Mouse (Mus musculus) cerebellum, adult 11 months (tissue): ENCODE results near the gene Cadps.

Experiments
- DNase-seq: peaks from one replicate; pipeline ENCODE4 v3.0.0; 2022

The Cadps gene

DNA sequence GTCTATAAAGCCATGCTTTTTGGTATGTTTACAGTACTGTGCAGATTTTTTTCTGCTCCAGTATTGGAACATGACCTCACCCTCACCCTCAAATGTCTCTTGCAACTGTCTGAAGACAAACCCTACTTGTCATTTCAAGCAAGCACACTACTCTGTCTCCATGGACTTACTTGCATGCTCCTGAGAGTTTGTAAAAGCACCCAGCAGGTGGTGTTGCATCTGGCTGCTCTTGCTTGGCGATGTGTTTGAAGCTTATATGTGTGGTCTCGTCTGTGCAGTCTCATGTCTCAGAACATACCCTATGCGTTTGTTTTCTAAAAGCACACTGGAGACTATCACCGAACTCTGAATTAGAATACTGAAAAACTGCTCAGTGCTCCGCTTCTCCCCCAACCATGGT is 241.2 kb downstream of the Cadps start:
- DNase-seq, result no peak

- DNase-seq, result no peak
Measured at GRCm38 (mm10) chr14:12580786-12581185, 242.1 kb downstream of the Cadps start.

- no peak for DNase-seq
Measured at GRCm38 (mm10) chr14:12578156-12578555, 244.7 kb downstream of the Cadps start.

DNA sequence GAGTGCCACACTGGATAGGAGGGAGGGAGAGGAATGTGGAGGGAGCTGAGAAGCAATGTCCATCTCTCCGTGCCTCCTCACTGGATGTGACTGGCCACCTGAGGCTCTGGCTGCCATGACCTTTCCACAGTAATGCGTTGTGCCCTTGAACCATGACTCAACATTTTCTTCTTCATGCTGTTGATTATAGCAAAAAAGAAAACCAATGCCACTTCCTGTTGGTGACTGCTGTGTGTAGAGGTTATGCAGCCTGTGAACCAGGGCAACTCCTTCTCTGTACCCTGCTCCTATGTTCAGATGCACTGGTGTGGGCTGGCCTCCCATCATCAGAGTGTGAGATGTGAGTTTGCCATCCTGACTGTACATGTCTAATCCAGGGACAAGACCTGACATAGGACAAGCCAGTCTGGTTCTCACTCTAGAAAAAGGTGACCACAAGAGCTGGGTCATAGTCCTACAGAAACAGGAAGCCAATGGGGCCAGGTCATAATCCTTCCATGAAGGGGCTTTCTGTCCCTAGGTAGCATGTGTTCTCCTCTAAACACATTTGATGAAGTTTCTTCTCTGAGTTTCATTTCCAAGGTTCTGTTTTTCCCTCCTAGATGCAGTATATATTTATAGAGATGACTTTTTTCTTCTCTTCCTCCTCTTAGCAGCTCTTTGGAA is 245.3 kb downstream of the Cadps start:
- no peak for DNase-seq

GRCm38 (mm10) chr14:12575105-12575504 is 247.8 kb downstream of the Cadps start:
- DNase-seq, result peak; percentile 17

GRCm38 (mm10) chr14:12574336-12574735 is 248.5 kb downstream of the Cadps start:
- no peak for DNase-seq

GRCm38 (mm10) chr14:12561730-12562129 is 261.1 kb downstream of the Cadps start:
- peak; percentile 38 for DNase-seq

DNA sequence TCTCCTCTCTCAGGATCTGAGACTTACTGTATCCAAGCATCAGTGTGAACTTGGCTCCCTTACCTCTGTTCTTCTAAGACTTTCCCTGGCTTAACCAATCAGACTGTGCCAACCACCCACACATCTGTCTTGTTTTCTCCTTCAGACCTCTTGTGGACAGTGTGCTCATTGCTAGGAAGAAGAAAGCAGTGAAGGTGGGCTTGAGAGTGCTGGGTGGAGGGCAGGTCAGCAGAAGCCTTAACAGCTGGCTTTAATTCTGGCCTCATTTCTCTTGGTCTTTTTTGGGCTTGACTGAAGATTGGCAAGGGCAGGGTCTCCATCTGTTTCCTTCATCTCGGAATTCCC is 262.7 kb downstream of the Cadps start:
- DNase-seq, result no peak

DNA sequence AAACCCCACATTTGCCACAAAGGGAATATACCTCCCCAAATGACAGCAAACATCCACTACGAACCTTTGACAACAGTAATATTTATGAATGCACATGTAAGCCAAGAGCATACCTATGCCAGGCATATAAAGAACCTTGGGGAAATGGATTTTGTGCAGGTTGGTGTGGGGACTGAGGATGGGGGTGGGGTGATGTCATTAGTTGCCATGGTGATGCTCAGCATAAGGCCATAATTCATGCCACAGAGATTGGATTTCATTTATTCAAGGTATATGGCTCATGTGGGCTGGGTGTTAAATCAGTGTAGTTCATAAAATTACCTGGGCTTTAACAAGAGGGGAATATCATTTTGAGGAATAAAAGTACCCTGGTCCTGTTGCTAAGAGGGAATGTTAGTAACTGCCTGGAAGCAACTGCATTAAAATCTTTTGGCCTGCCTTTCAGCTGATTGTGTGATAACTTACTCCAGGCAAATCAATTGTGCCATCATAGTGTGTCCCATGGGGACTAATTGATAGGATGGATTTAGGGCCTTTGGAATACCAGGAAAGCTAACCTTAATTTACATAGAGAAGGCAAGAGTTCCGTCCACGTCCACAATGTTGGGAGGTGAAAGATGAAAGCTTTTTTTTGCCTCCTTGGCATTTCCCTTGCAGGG is 263.2 kb downstream of the Cadps start:
- no peak for DNase-seq

- no peak for DNase-seq
Measured at GRCm38 (mm10) chr14:12558920-12559573, 263.8 kb downstream of the Cadps start.

DNA sequence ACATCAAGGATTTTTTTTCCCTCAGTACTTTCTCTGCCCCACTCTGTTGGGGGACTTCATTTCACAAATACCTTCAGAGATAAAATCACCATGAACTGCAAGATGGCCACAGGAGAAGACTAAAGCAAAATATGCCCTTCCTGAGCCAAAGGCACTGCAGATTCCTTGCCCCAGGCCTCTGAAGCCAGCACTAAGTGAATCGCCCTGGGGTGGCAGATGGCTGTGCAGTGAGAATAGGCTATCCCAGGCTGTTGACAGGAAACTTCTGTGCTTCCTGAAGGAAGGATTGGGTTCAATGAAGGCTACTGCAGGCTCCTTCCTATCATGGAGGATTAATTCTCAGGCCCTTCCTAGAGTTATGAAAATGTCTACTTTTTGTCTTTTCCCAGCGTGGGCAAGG is 268.4 kb downstream of the Cadps start:
- DNase-seq, result no peak

GRCm38 (mm10) chr14:12551353-12551752 is 271.5 kb downstream of the Cadps start:
- no peak for DNase-seq

DNA sequence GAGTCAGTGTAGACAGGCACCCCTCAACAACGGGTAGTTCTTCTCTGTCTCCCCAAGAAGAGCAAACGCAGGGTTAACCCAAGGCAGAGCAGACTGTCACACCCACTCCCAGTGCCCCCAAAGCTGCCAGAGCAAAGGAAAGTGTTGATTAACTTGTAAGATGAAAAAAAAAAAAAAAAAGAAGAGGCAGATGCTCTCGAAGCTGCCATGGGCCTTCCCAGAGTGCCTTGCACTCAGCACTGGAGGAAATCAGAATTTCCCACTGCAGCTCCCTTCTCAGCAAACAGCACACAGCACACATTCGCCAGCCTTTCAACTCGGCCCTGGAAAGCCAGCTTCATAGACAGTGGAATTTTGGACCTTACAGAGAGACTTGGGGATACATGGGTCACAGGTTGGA is 271.9 kb downstream of the Cadps start:
- DNase-seq, result no peak

- no peak for DNase-seq
Measured at GRCm38 (mm10) chr14:12549290-12549689, 273.6 kb downstream of the Cadps start.

- DNase-seq, result no peak
Measured at GRCm38 (mm10) chr14:12547496-12547895, 275.4 kb downstream of the Cadps start.

GRCm38 (mm10) chr14:12541733-12542132 is 281.1 kb downstream of the Cadps start:
- no peak for DNase-seq

- no peak for DNase-seq
Measured at GRCm38 (mm10) chr14:12539071-12539470, 283.8 kb downstream of the Cadps start.

GRCm38 (mm10) chr14:12531101-12531500 is 291.8 kb downstream of the Cadps start:
- DNase-seq, result no peak

GRCm38 (mm10) chr14:12530554-12530953 is 292.3 kb downstream of the Cadps start:
- DNase-seq, result no peak

DNA sequence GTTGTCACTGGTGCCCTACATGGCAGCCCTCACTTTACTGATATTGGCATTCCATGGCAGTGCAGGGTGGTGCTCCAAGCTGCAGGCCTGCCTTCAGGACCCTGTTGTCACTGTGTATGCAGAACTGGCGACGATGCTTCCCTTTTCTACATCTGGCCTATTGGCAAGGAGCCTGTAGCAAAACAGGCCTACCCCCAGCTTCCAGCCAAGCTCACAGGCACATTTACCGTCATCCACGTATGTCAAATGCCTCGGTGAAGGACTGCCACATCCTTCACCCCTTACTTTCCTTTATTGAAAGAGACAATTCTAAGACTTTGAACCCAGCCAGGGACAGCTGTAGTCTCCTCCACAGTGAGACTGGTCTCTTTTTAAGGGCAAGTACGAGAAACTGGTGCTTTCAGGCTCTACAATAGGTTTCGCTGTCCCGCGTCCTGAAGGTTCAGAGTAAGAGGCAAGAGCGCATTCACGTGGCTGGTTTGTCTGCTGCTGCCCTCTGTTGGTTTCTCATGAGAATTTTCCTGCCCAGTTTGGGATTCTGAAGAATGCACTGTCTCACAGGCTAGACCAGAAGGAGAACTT is 292.8 kb downstream of the Cadps start:
- DNase-seq, result peak; percentile 29

DNA sequence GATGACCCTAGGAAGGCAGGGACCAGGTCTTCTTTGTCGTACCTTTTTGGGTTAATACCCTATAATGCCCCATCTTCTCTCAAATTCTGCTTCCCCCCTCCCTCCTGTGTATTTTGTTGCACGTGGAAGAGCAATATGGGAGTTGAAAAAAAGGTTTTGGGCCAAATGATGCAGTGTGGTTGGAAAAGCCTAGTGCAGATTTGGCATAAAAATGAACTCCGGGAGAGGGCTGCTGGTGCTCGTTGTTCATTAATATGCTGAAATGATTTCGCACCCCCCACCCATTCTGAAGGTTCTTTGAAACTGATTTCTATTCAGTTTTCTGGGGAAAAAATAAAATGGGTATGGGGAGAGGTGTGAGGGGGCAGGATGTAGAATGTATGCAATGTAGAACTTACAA is 295.6 kb downstream of the Cadps start:
- DNase-seq, result no peak

GRCm38 (mm10) chr14:12507018-12507417 is 315.9 kb downstream of the Cadps start:
- DNase-seq, result no peak

DNA sequence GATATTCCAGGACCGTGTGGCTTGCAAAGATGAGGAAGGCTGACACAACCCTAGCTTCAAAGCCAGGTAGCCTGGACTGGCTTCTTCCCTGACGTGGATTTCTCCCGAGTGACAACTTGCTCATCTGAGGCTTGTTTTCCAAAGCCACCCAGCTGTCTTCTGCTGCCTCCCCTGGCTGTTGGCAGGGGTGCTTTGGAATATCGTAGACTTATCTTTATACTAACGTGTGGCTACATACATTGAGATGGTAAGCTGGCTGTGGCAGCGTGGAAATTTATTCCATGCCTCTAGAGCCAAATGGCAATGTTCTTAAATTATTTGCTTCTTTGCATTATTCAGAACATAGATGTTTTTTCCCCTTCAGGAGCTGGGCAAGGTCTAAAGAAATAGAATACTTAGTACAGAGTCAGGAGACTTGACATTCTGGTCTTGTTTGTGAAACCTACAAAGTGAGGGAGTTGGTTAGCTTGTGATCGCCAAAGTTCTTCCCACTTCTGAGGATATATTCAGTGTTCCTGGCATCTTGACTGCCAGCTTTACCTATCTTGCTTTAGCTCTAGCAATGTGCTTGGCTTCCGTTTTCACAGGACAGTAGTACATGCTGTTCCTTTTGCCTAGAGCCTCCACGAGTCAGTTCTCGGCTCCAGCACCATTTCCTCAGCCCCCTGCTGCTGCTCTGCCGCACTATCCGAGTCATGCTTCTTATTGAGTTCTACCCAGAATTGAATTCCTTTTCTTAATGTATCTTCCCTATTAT is 318.5 kb downstream of the Cadps start:
- no peak for DNase-seq
